Mouse (Mus musculus): ENCODE results near the gene Ddb1. TPM values are rescaled to one million over a fixed set of nuclear protein-coding genes. Genes with fewer than 3 reads are reported as not detected.
A peak's percentile ranks its signal among the peaks of the same experiment; 100 is the strongest.

The Ddb1 gene
- polyA plus RNA-seq, 1 experiment from 2014 or later, result 204 TPM

GRCm38 (mm10) chr19:10599648-10600047, 5.5 kb upstream of the Ddb1 start:
- Histone ChIP-seq H3K36me3 (no peaks in the 10 kb centered on the region), H3K4me1 (replicated peaks) (peaks cover 22% of the 10 kb centered on the region), H3K9me3 (replicated peaks) (no peaks in the 10 kb centered on the region), H3K9ac (no peak overlapping the region), H3K27ac (no peak overlapping the region), H3K4me3 (no peak overlapping the region), H3K4me2 (no peak overlapping the region), H3K27me3 (no peaks in the 10 kb centered on the region)
- ATAC-seq (replicated peaks; ENCODE audit: insufficient number of reproducible peaks, insufficient read depth, low FRiP score, low read depth), result no peak
- WGBS, result 89% methylated on average over 2 of the region's 2 CpGs

DNA sequence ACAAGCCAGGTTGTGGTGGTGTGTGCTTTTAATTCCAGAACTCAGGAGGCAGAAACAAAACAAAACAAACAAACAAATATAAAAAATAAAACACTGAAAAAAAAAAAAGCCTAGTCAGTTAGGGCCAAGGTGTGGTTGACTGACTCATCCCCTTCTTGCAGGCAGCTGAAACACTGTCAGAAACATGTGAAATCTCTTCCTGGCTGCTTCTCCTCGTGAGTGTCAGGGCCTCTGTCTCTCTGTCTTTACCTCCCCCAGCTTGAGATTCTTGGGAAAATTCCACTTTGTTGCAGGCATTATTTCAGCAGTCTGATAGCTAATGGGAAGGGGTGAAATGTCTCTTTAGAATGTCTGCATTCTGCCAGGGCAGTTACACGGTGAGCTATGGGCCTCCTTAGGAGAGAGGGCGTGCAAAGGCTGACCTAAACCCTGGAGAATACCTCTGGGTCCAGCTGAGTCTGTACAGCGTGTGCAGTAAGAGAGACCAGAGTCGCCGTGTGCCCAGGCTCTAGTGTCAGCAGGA, 2.8 kb upstream of the Ddb1 start:
- no peak for ATAC-seq (replicated peaks; ENCODE audit: insufficient number of reproducible peaks, insufficient read depth, low FRiP score, low read depth)
- Histone ChIP-seq H3K27ac (peak overlapping the region; percentile 81), H3K27me3 (no peaks in the 10 kb centered on the region), H3K4me1 (replicated peaks) (peaks cover 34% of the 10 kb centered on the region), H3K36me3 (peaks cover under 1% of the 10 kb centered on the region), H3K4me3 (peak overlapping the region; percentile 38), H3K9ac (peak overlapping the region; percentile 48), H3K4me2 (peak overlapping the region; percentile 54), H3K9me3 (replicated peaks) (no peaks in the 10 kb centered on the region)
- 12% methylated on average over 6 of the region's 6 CpGs for WGBS

GRCm38 (mm10) chr19:10602787-10603186, 2.3 kb upstream of the Ddb1 start:
- peak overlapping the region; percentile 38 for H3K4me3 ChIP-seq
- peaks cover 35% of the 10 kb centered on the region for H3K4me1 ChIP-seq (replicated peaks)
- no peaks in the 10 kb centered on the region for H3K27me3 ChIP-seq
- H3K4me2 ChIP-seq, result peak overlapping the region; percentile 54
- H3K9ac ChIP-seq, result peak overlapping the region; percentile 48
- WGBS, result 4% methylated on average over 9 of the region's 9 CpGs
- H3K9me3 ChIP-seq (replicated peaks), result no peaks in the 10 kb centered on the region
- H3K27ac ChIP-seq, result peak overlapping the region; percentile 81
- peak; percentile 54 for ATAC-seq (replicated peaks; ENCODE audit: insufficient number of reproducible peaks, insufficient read depth, low FRiP score, low read depth)
- H3K36me3 ChIP-seq, result peaks cover 5% of the 10 kb centered on the region

- Histone ChIP-seq H3K27ac (peak overlapping the region; percentile 97), H3K4me3 (no peak overlapping the region), H3K9ac (peak overlapping the region; percentile 83; the same call in 1 of the 2 replicates), H3K9me3 (replicated peaks) (no peaks in the 10 kb centered on the region), H3K4me2 (no peak overlapping the region), H3K27me3 (no peaks in the 10 kb centered on the region), H3K4me1 (replicated peaks) (peaks cover 45% of the 10 kb centered on the region), H3K36me3 (peaks cover 16% of the 10 kb centered on the region)
- WGBS, result 74% methylated on average over 18 of the region's 18 CpGs
- no peak for ATAC-seq (replicated peaks; ENCODE audit: insufficient number of reproducible peaks, insufficient read depth, low FRiP score, low read depth)
Measured at GRCm38 (mm10) chr19:10603660-10604523, 1.2 kb upstream of the Ddb1 start.

DNA sequence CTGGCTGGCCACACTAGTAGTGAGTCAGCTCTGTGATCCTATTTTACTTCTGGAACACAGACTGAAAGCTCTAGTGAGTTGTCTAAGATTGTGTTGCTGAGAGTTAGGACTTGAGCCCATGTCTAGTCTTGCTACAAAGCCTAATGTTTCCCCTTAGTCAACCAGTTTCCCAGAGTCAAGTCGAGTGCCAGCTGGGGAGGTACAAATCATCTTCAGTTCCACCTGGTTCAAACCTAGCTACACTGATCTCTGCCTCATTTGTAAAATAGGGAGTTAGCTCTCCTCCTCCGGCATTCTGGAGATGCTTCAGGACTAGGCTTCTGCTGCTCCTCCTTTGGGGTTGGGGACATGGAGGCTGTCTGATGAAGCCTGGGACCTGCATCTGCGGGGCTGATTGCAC, 593 bp upstream of the Ddb1 start:
- H3K9me3 ChIP-seq (replicated peaks), result no peaks in the 10 kb centered on the region
- peaks cover 45% of the 10 kb centered on the region for H3K4me1 ChIP-seq (replicated peaks)
- peak overlapping the region; percentile 100 for H3K4me3 ChIP-seq
- WGBS, result 37% methylated on average over 3 of the region's 3 CpGs
- H3K36me3 ChIP-seq, result peaks cover 23% of the 10 kb centered on the region
- H3K9ac ChIP-seq, result peak overlapping the region; percentile 83
- ATAC-seq (replicated peaks; ENCODE audit: insufficient number of reproducible peaks, insufficient read depth, low FRiP score, low read depth), result no peak
- peak overlapping the region; percentile 97 for H3K27ac ChIP-seq
- H3K4me2 ChIP-seq, result peak overlapping the region; percentile 76
- no peaks in the 10 kb centered on the region for H3K27me3 ChIP-seq

DNA sequence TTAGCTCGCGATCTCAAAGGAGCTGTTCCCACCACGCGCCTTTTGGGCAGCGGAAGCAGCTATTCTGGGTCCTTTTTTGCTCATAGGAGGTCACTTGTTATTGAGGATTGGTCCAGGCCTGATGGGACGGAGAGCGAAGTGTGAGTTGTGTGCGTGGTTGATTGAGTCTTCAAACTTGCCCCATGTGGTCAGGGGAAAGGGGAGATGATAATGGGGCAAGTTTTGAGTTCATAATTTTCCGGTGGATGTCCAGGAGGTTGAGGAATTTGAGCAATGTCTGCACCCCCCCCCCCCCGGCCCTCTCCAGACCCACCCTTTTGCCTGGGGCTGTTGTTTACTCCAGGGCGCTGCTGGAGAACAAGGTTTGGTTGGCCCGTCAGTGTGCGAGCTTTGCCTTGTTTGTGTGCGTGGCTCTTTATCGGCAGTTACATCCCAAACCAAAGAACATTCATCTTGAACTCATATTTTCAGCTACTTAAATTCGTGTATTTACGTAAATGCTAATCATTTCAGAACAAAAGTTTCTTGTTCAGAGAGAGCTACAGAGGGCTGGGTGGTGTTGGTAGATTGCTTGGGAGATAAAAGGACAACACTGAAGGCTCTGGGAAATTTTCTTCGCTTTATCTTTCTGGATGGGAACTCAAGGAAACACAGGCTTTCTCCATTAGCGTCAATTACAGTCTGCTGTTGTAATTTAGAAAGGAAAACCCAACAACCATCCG, 935 bp downstream of the Ddb1 start:
- H3K9me3 ChIP-seq (replicated peaks), result no peaks in the 10 kb centered on the region
- H3K4me2 ChIP-seq, result peak overlapping the region; percentile 71
- H3K4me1 ChIP-seq (replicated peaks), result peaks cover 45% of the 10 kb centered on the region
- H3K4me3 ChIP-seq, result peak overlapping the region; percentile 100
- 4% methylated on average over 20 of the region's 20 CpGs for WGBS
- H3K27ac ChIP-seq, result peak overlapping the region; percentile 97
- no peaks in the 10 kb centered on the region for H3K27me3 ChIP-seq
- H3K36me3 ChIP-seq, result peaks cover 38% of the 10 kb centered on the region
- peak overlapping the region; percentile 99 for H3K9ac ChIP-seq
- ATAC-seq (replicated peaks; ENCODE audit: insufficient number of reproducible peaks, insufficient read depth, low FRiP score, low read depth), result no peak; the same call in 1 of the 2 replicates

DNA sequence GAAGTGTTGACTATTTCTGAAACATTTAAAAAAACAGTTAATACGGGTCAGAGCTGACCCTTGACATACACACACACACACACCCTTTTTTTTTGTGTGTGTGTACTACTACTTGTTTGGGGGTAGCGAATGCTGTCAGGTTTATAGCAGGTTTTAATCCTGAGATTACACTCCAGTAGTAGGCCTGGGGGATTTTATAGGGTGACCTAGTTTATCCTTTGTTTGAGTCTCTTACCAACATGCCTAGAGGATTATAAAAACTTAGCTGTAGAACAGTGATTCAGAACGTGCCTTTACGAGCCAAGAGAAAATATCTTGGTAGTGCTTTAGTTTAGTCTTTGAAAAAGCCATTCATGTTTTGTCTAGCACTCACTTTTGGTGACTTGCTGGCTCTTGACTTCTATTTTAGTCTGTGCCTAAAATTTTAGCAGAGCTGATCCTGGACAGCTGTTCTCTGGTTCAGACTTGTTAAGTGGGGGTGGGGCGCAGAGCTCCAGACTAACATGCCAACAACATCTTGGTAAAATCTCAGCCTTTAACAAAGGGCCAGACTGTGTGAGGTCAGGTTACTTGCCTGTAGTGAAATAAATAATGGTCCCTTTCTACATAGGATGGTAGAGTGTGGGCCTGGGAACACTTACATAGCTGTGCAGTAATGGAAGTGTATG, 3.6 kb downstream of the Ddb1 start:
- Histone ChIP-seq H3K4me3 (no peak overlapping the region), H3K27ac (no peak overlapping the region), H3K9ac (no peak overlapping the region), H3K4me1 (replicated peaks) (peaks cover 32% of the 10 kb centered on the region), H3K4me2 (no peak overlapping the region), H3K9me3 (replicated peaks) (no peaks in the 10 kb centered on the region), H3K27me3 (no peaks in the 10 kb centered on the region), H3K36me3 (peaks cover 64% of the 10 kb centered on the region)
- WGBS, result 78% methylated on average over 5 of the region's 5 CpGs
- no peak for ATAC-seq (replicated peaks; ENCODE audit: insufficient number of reproducible peaks, insufficient read depth, low FRiP score, low read depth)

GRCm38 (mm10) chr19:10634106-10634871, 29.2 kb downstream of the Ddb1 start, which contains the start of gene Vwce:
TSS of gene Vwce (plus strand) at chr19:10634213.
- peak; percentile 63 for ATAC-seq (replicated peaks; ENCODE audit: insufficient number of reproducible peaks, insufficient read depth, low FRiP score, low read depth)
- Histone ChIP-seq H3K9ac (peak within 1 kb of the TSS; percentile 66), H3K9me3 (replicated peaks) (no peaks in the 10 kb centered on the region), H3K4me1 (replicated peaks) (peaks cover 17% of the 10 kb centered on the region), H3K4me2 (peak within 1 kb of the TSS; percentile 98), H3K36me3 (peaks cover 11% of the 10 kb centered on the region), H3K27ac (no peak within 1 kb of the TSS; the same call in 1 of the 2 replicates), H3K4me3 (peak within 1 kb of the TSS; percentile 54), H3K27me3 (no peaks in the 10 kb centered on the region)
- 2% methylated on average over 32 of the region's 32 CpGs for WGBS

GRCm38 (mm10) chr19:10634872-10635318, 29.8 kb downstream of the Ddb1 start:
- ATAC-seq (replicated peaks; ENCODE audit: insufficient number of reproducible peaks, insufficient read depth, low FRiP score, low read depth), result peak; percentile 84
- peak overlapping the region; percentile 66 for H3K9ac ChIP-seq
- peak overlapping the region; percentile 54 for H3K4me3 ChIP-seq
- peak overlapping the region; percentile 98 for H3K4me2 ChIP-seq
- no peaks in the 10 kb centered on the region for H3K27me3 ChIP-seq
- H3K4me1 ChIP-seq (replicated peaks), result peaks cover 17% of the 10 kb centered on the region
- no peaks in the 10 kb centered on the region for H3K9me3 ChIP-seq (replicated peaks)
- H3K36me3 ChIP-seq, result peaks cover 5% of the 10 kb centered on the region; the same call in 1 of the 2 replicates
- WGBS, result 3% methylated on average over 21 of the region's 21 CpGs
- H3K27ac ChIP-seq, result no peak overlapping the region; the same call in 1 of the 2 replicates

GRCm38 (mm10) chr19:10637840-10638239, 32.7 kb downstream of the Ddb1 start:
- ATAC-seq (replicated peaks; ENCODE audit: insufficient number of reproducible peaks, insufficient read depth, low FRiP score, low read depth), result no peak
- H3K9me3 ChIP-seq (replicated peaks), result no peaks in the 10 kb centered on the region
- peaks cover 12% of the 10 kb centered on the region; the same call in 1 of the 2 replicates for H3K27me3 ChIP-seq
- no peak overlapping the region for H3K9ac ChIP-seq
- no peak overlapping the region for H3K4me2 ChIP-seq
- H3K4me3 ChIP-seq, result no peak overlapping the region
- WGBS, result 45% methylated on average over 7 of the region's 7 CpGs
- H3K4me1 ChIP-seq (replicated peaks), result peaks cover 20% of the 10 kb centered on the region
- H3K27ac ChIP-seq, result no peak overlapping the region
- H3K36me3 ChIP-seq, result no peaks in the 10 kb centered on the region

Measured in heart, embryonic 15.5 days (tissue).